Mouse (Mus musculus) lung, postnatal 0 days (tissue): ENCODE measurements around the gene Tmc2.

Source experiments
- CTCF ChIP-seq: IDR thresholded peaks from 2 replicates; pipeline ENCODE4 v1.5.1; 2016; ENCODE audit warnings: antibody characterized with exemption, mild to moderate bottlenecking
- EP300 ChIP-seq: IDR thresholded peaks from 2 replicates; pipeline ENCODE4 v1.6.1; 2016; ENCODE audit warnings: antibody characterized with exemption, mild to moderate bottlenecking, control low read depth

DNA sequence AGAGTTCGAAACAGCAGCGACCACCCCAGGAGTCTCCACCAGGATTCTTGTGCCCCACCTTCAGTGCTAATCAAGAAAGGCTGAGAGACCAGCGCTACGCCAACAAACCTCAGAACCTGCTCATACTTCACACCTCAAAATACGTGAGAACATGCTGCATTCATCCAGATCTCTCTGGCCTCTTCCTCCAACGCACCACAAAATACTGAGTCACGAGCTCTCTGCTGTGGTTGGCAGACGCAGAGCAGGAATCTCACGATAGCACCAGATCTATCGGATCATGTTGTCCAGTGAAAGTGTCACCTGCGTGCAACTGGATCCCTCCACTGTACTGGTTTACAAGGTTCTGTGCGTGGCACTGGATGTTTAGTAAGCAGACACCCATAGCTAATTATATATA is 6.6 kb upstream of the Tmc2 start:
- TF ChIP-seq CTCF (no peak), EP300 (no peak)
